Mouse (Mus musculus): Measurements from ENCODE around the gene Dynlt1b.
"Not testable (repeated sequence)": the region's sequence is repeated elsewhere in the genome, so short reads cannot be mapped to it uniquely, and the experiment has no call there.

Gene Dynlt1b

DNA sequence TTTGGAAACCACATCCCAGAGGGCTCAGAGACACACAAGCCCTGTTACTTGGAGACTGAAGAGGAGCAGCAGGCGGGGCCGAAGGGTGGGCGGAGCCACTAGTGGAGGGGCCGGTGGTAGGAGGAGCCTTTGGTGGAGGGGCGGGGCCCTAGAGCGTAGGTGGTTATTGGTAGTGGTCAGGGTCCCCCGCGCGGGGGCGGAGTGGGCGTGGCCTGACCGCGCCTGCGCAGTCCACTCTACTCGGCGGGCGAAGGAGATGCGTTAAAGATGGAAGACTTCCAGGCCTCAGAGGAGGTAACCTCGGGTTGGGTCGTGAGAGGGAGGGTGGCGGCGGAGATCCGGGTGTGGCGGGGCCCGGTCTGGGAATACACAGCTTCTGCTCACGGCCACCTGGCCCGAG is at the start of gene Dynlt1b:
TSS of gene Dynlt1b (plus strand) at position 168 of the 400 bp plus-strand sequence.
- peak; percentile 100 for DNase-seq

DNA sequence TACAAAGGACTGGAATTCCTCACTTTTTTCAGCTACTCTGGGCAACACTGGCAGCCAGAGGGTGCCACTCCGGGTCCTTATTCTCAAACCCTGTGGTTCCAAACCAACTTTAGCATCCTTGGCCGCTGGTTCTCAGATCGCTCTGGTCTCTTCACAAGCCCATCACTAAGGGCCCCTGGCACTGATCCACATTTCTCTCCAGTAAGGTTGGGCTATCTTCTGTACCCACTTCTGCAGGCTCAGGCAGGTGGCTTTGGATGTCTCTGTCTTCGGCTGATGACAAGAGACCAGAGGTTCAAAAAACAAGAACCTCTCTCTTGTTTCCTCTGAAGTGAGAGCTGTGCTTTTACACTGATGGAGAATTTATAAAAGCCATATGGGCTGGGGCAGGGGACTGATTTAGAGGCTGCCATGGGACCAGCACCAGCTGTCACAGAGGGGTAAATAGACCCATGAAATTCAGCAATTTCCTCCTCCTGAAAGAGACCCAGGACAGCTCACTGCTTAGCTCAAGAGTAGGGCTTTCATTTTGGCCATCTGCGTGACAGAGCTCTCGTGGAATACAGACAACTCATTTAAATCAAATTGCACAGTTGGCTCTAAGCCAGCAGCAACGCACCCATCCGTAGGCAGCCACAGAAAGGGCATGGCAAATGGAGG is 49.6 kb upstream of the Dynlt1b start:
- not testable (repeated sequence) for DNase-seq

- DNase-seq: not testable (repeated sequence)
Observed at GRCm38 (mm10) chr17:6381071-6381682, 48.7 kb upstream of the Dynlt1b start.

GRCm38 (mm10) chr17:6386927-6387326 is 43.0 kb upstream of the Dynlt1b start:
- DNase-seq: not testable (repeated sequence)

GRCm38 (mm10) chr17:6387380-6387911 is 42.5 kb upstream of the Dynlt1b start:
- DNase-seq: not testable (repeated sequence)

DNA sequence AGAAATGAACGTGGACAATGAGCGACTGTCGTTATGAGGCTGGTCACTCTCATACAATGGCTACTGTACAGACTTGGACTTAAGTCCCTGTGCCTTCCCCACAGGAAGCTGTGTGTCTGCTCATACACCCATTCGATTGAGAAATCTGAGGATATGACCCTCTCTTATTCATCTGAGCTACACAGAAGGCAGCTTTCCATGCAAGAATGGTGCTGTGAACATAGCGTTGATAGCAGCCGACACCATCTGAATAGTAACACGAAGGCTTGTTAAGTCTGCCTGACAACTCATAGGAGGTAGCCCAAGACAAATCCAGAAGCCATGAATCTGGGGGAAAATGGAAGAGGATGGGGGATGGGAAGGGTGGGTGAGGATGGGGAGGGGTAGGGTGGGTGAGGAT is 40.4 kb upstream of the Dynlt1b start:
- DNase-seq: not testable (repeated sequence)

- not testable (repeated sequence) for DNase-seq
Observed at GRCm38 (mm10) chr17:6390731-6391130, 39.2 kb upstream of the Dynlt1b start.

GRCm38 (mm10) chr17:6391736-6392135 is 38.2 kb upstream of the Dynlt1b start:
- not testable (repeated sequence) for DNase-seq

GRCm38 (mm10) chr17:6392473-6393340 is 37.2 kb upstream of the Dynlt1b start:
- DNase-seq: not testable (repeated sequence)

GRCm38 (mm10) chr17:6398079-6398478 is 31.8 kb upstream of the Dynlt1b start:
- not testable (repeated sequence) for DNase-seq

GRCm38 (mm10) chr17:6398816-6399215 is 31.1 kb upstream of the Dynlt1b start:
- DNase-seq: not testable (repeated sequence)

DNA sequence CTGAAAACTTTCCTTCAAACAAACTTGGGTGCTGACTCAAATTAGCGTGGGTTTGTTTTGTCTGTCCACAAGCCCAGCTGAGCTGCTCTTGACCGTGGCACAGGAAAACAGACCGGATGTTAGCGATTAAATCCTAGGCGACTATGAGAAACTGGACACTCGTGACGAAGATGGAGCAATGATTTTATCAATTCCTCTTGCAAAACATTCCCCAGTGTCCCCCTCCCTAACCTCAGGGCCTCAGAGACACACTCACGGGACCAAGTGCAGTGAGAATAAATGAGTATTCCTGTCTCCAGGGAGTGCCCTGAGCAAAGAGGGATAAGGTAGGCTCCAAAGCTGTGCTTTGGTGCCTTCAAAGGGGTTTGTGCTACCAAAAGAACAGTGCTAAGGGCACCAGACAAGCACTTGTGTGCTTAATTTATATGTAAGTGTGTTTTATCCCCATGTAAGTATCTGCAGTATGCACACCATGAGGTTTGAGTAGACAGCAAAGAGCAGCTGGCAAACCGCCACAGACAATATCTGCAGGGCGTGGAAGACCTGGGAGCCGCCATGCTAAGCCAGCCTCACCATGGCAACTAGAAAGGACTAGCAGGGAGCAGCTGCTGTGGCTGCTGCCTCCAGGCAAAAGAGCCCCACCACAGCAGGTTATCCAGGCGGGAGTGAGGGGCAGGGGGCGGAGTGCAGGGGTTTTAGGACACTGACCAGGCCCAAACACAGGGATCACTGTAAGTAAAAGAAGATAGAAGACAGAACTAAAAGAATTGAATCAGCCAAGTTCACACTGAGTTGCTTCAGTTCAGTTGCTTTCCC is 30.4 kb upstream of the Dynlt1b start:
- not testable (repeated sequence) for DNase-seq

- not testable (repeated sequence) for DNase-seq
Observed at GRCm38 (mm10) chr17:6400097-6400489, 29.8 kb upstream of the Dynlt1b start.

GRCm38 (mm10) chr17:6404493-6404892 is 25.4 kb upstream of the Dynlt1b start:
- not testable (repeated sequence) for DNase-seq

- DNase-seq: not testable (repeated sequence)
Observed at GRCm38 (mm10) chr17:6406972-6407371, 22.9 kb upstream of the Dynlt1b start.

DNA sequence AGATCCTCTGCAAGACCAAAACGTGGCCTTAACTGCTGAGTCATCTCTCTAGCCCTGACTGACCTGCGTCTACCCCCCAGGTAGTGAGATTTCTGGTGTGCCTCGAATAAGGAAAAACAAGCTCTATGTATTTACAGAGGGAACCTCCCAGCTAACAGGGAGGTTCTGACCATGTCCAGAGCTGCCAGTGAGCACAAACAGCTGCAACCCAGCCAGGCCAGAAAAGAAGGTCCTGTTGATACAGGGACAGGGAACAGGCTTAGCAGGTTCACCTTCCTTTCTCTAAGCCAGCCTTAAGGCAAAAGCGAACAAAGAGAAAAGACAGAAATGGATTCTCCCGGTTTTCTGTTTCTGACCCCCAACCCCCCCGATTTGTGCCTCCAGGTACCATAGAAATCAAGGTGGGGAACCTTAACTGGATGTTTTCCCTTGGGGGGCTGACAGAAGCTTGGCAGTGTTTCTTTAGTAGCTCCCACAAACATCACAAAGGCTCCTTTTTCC is 19.1 kb upstream of the Dynlt1b start:
- not testable (repeated sequence) for DNase-seq

DNA sequence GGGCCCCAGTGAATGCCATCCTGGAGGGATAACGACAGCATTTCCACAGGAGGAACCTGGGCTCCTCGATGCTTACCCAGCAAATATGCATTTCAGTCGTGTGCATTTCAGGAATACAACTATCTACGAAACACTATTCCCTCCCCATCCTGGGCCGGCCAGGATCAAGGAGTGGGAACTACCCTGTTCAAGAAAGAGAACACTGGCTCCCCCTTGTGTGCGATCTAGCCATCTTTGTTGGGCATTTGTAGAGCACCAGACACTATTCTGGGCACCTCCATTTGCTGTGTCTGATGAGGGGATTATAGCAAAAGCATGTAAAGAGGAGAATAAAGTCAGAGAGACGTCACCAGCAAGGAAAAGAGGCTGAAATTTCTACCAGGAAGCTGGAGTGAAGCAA is 12.8 kb upstream of the Dynlt1b start:
- not testable (repeated sequence) for DNase-seq

DNA sequence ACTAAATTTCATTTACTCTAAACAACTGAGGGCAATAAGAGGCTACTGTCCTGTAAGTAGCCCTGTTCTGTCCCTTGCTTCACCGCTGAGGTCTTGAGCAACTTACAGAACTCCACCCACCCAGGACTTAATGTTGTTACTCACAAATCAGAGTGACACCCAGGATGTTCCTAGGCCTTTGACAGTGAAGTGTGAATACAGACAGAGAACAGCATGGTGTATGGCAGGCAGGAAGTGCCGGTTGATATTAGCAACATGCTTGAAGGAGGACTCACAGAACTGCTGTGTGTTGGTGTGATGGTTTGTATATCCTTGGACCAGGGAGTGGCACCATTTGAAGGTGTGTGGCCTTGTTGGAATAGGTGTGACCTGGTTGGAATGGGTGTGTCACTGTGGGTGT is 9.4 kb upstream of the Dynlt1b start:
- DNase-seq: not testable (repeated sequence)

- DNase-seq: not testable (repeated sequence)
Observed at GRCm38 (mm10) chr17:6421547-6422326, 8.2 kb upstream of the Dynlt1b start.

- DNase-seq: not testable (repeated sequence)
Observed at GRCm38 (mm10) chr17:6422370-6422769, 7.5 kb upstream of the Dynlt1b start.

- DNase-seq: not testable (repeated sequence)
Observed at GRCm38 (mm10) chr17:6422805-6423204, 7.1 kb upstream of the Dynlt1b start.
